In genomic region chr3:53630630-53631029, GRCm38 (mm10) we compare ENCODE assay signal across 21 mouse cellular contexts. TPM values are rescaled to one million over a fixed set of nuclear protein-coding genes. Genes with fewer than 3 reads are reported as not detected.
DNase-seq lines count a peak whose midpoint lies in the region; ATAC-seq and TF ChIP-seq lines count a peak whose summit lies in the region.
"Had no signal": no experiment of that assay in that cellular context is flagged by ENCODE, and none has a peak within 500 bp of the region (broad histone marks: within the 10 kb centered on the region; RNA-seq: fewer than 3 reads in every experiment).

No protein-coding gene starts in this region.

- 45% methylated on average over 4 of the region's 4 CpGs for WGBS in heart, embryonic 11.5 days (ENCODE audit: insufficient replicate concordance)
- WGBS in intestine, embryonic 14.5 days = 36% methylated on average over 4 of the region's 4 CpGs
- 45% methylated on average over 4 of the region's 4 CpGs for WGBS in intestine, embryonic 15.5 days
- WGBS in midbrain, embryonic 15.5 days = 36% methylated on average over 4 of the region's 4 CpGs
- 55% methylated on average over 4 of the region's 4 CpGs for WGBS in neural tube, embryonic 15.5 days

- no peak for ATAC-seq in heart, embryonic 11.5 days (replicated peaks; ENCODE audit: insufficient number of reproducible peaks, low FRiP score, low TSS enrichment)
- ATAC-seq in intestine, embryonic 14.5 days (replicated peaks; ENCODE audit: low FRiP score, low TSS enrichment, low read depth) = no peak
- no peak for ATAC-seq in intestine, embryonic 15.5 days
- no peak for ATAC-seq in midbrain, embryonic 15.5 days (replicated peaks)
- no peak for ATAC-seq in neural tube, embryonic 15.5 days (ENCODE audit: low FRiP score)
- ATAC-seq: forebrain, embryonic 14.5 days had no signal

- dilution Hi-C loops in CH12.LX (cut with MboI; ENCODE audit: extremely low pct_ligation_motif_present, extremely low pct_unique_long_range_greater_than_20kb, low sequenced_read_pairs) = no loop called here

- no peak for TF ChIP-seq RAD21 in CH12.LX (IDR thresholded peaks at IDR 0.05; ENCODE audit: low read depth, low read length)

- no peak overlapping the region for H3K27ac ChIP-seq in heart, embryonic 11.5 days (ENCODE audit: low read depth, low read length)
- no peak overlapping the region for H3K27ac ChIP-seq in intestine, embryonic 14.5 days (ENCODE audit: low read depth)
- H3K27ac ChIP-seq in intestine, embryonic 15.5 days = no peak overlapping the region
- H3K27ac ChIP-seq in CH12.LX (ENCODE audit: insufficient read depth, low read depth) = no peak overlapping the region
- no peak overlapping the region for H3K27ac ChIP-seq in midbrain, embryonic 15.5 days
- H3K27ac ChIP-seq in neural tube, embryonic 15.5 days (replicated peaks) = no peak overlapping the region
- H3K27ac ChIP-seq: hindbrain, embryonic 12.5 days; layer of hippocampus, adult 2 months; limb, embryonic 15.5 days; liver, embryonic 15.5 days had no signal

- H3K9me3 ChIP-seq in heart, embryonic 11.5 days (replicated peaks; ENCODE audit: control insufficient read depth, low read length) = no peaks in the 10 kb centered on the region
- no peaks in the 10 kb centered on the region for H3K9me3 ChIP-seq in intestine, embryonic 14.5 days (ENCODE audit: control insufficient read depth, low read length)
- no peaks in the 10 kb centered on the region for H3K9me3 ChIP-seq in intestine, embryonic 15.5 days
- no peaks in the 10 kb centered on the region for H3K9me3 ChIP-seq in CH12.LX (replicated peaks; ENCODE audit: low read length)
- H3K9me3 ChIP-seq in midbrain, embryonic 15.5 days = no peaks in the 10 kb centered on the region
- H3K9me3 ChIP-seq in neural tube, embryonic 15.5 days (replicated peaks) = no peaks in the 10 kb centered on the region
- H3K9me3 ChIP-seq: hindbrain, embryonic 12.5 days; limb, embryonic 15.5 days; liver, embryonic 15.5 days had no signal

- H3K9ac ChIP-seq in heart, embryonic 11.5 days (ENCODE audit: low read depth, low read length) = peak overlapping the region; percentile 12; the same call in 1 of the 2 replicates
- H3K9ac ChIP-seq in intestine, embryonic 14.5 days (ENCODE audit: low read length) = no peak overlapping the region
- no peak overlapping the region for H3K9ac ChIP-seq in intestine, embryonic 15.5 days
- H3K9ac ChIP-seq in CH12.LX (ENCODE audit: insufficient read depth, low read depth) = no peak overlapping the region
- no peak overlapping the region for H3K9ac ChIP-seq in midbrain, embryonic 15.5 days
- H3K9ac ChIP-seq in neural tube, embryonic 15.5 days (replicated peaks) = no peak overlapping the region
- H3K9ac ChIP-seq: hindbrain, embryonic 12.5 days; limb, embryonic 15.5 days; liver, embryonic 15.5 days had no signal

- H3K4me1 ChIP-seq in heart, embryonic 11.5 days (ENCODE audit: control insufficient read depth, insufficient read depth, low read length) = peaks cover 6% of the 10 kb centered on the region
- peaks cover 7% of the 10 kb centered on the region; the same call in 1 of the 2 replicates for H3K4me1 ChIP-seq in intestine, embryonic 14.5 days (replicated peaks; ENCODE audit: control insufficient read depth, insufficient read depth, low read length)
- H3K4me1 ChIP-seq in intestine, embryonic 15.5 days (replicated peaks) = no peaks in the 10 kb centered on the region
- H3K4me1 ChIP-seq in CH12.LX (ENCODE audit: control insufficient read depth in 1 of 2, insufficient read depth in 2 of 2) = 0 out of 4 replicates have a peak, but pooled peaks cover 0 to 5% of the 10 kb centered on the region in 2 experiments
- peaks cover 7% of the 10 kb centered on the region for H3K4me1 ChIP-seq in midbrain, embryonic 15.5 days
- no peaks in the 10 kb centered on the region for H3K4me1 ChIP-seq in neural tube, embryonic 15.5 days
- H3K4me1 ChIP-seq: hindbrain, embryonic 12.5 days; limb, embryonic 15.5 days; liver, embryonic 15.5 days had no signal

- TF ChIP-seq EP300 in CH12.LX (IDR thresholded peaks at IDR 0.05; ENCODE audit: low read length) = no peak

- in situ Hi-C loops in CH12.LX (cut with MboI; ENCODE audit: low pct_ligation_motif_present, low pct_unique_long_range_greater_than_20kb, low sequenced_read_pairs) = no loop called here

- H3K4me2 ChIP-seq in heart, embryonic 11.5 days = peak overlapping the region; percentile 49
- no peak overlapping the region for H3K4me2 ChIP-seq in intestine, embryonic 14.5 days (ENCODE audit: low read length)
- no peak overlapping the region for H3K4me2 ChIP-seq in intestine, embryonic 15.5 days (replicated peaks)
- H3K4me2 ChIP-seq in CH12.LX (ENCODE audit: insufficient read depth, low read depth, poor library complexity, severe bottlenecking) = peak overlapping the region; percentile 29; the same call in 1 of the 2 replicates
- peak overlapping the region; percentile 33; the same call in 1 of the 2 replicates for H3K4me2 ChIP-seq in midbrain, embryonic 15.5 days
- no peak overlapping the region for H3K4me2 ChIP-seq in neural tube, embryonic 15.5 days
- H3K4me2 ChIP-seq: hindbrain, embryonic 12.5 days; limb, embryonic 15.5 days; liver, embryonic 15.5 days had no signal

- TF ChIP-seq CTCF in CH12.LX (conservative IDR thresholded peaks at IDR 0.05 in 1 of 2, IDR thresholded peaks at IDR 0.05 in 1 of 2; ENCODE audit: low read depth in 2 of 2, low read length in 2 of 2) = no peak

- H3K79me2 ChIP-seq in CH12.LX (replicated peaks; ENCODE audit: control insufficient read depth, extremely low read depth, insufficient read depth, poor library complexity, severe bottlenecking) = no peaks in the 10 kb centered on the region

- no peak for TF ChIP-seq POLR2A in CH12.LX (IDR thresholded peaks at IDR 0.05; ENCODE audit: low read depth, low read length)

- no peak for DNase-seq in heart, adult 9 months (ENCODE audit: low spot score in 2 of 2)
- peak; percentile 23 for DNase-seq in intestine, embryonic 14.5 days (ENCODE audit: low spot score)
- DNase-seq in CH12.LX (ENCODE audit: extremely low read depth) = no peak
- no peak for DNase-seq in thymus, adult 18-20 months
- DNase-seq: adrenal gland, adult 2 months; cerebellum, adult 2 months; kidney, adult 8-10 months; kidney, postnatal 14 days; right cerebral cortex, adult 18-20 months; thymus, adult 2 months had no signal

- H3K36me3 ChIP-seq in heart, embryonic 11.5 days (ENCODE audit: control insufficient read depth, insufficient read depth, low read length) = no peaks in the 10 kb centered on the region
- no peaks in the 10 kb centered on the region for H3K36me3 ChIP-seq in intestine, embryonic 14.5 days (ENCODE audit: control insufficient read depth, insufficient read depth, low read length)
- H3K36me3 ChIP-seq in intestine, embryonic 15.5 days = no peaks in the 10 kb centered on the region
- H3K36me3 ChIP-seq in CH12.LX (replicated peaks in 1 of 2; ENCODE audit: control insufficient read depth in 1 of 2, insufficient read depth in 1 of 2, low read length in 1 of 2) = no peaks in the 10 kb centered on the region
- no peaks in the 10 kb centered on the region for H3K36me3 ChIP-seq in midbrain, embryonic 15.5 days (replicated peaks)
- no peaks in the 10 kb centered on the region for H3K36me3 ChIP-seq in neural tube, embryonic 15.5 days
- H3K36me3 ChIP-seq: hindbrain, embryonic 12.5 days; limb, embryonic 15.5 days; liver, embryonic 15.5 days had no signal

- no peak overlapping the region for H3K4me3 ChIP-seq in heart, embryonic 11.5 days (ENCODE audit: low read depth, low read length)
- H3K4me3 ChIP-seq in intestine, embryonic 14.5 days (ENCODE audit: low read depth, low read length) = no peak overlapping the region
- no peak overlapping the region for H3K4me3 ChIP-seq in intestine, embryonic 15.5 days (replicated peaks)
- no peak overlapping the region for H3K4me3 ChIP-seq in CH12.LX (replicated peaks in 1 of 3; ENCODE audit: low read depth in 2 of 3, low read length in 2 of 3, poor library complexity in 1 of 3)
- no peak overlapping the region for H3K4me3 ChIP-seq in midbrain, embryonic 15.5 days
- H3K4me3 ChIP-seq in neural tube, embryonic 15.5 days (replicated peaks) = no peak overlapping the region
- H3K4me3 ChIP-seq: erythroblast, embryonic 14.5 days; hindbrain, embryonic 12.5 days; limb, embryonic 15.5 days; liver, embryonic 15.5 days had no signal

- no peaks in the 10 kb centered on the region for H3K27me3 ChIP-seq in heart, embryonic 11.5 days (ENCODE audit: control insufficient read depth, insufficient read depth, low read length)
- no peaks in the 10 kb centered on the region for H3K27me3 ChIP-seq in intestine, embryonic 14.5 days (replicated peaks; ENCODE audit: control insufficient read depth, insufficient read depth, low read length)
- no peaks in the 10 kb centered on the region for H3K27me3 ChIP-seq in intestine, embryonic 15.5 days (replicated peaks)
- H3K27me3 ChIP-seq in CH12.LX (replicated peaks) = no peaks in the 10 kb centered on the region
- no peaks in the 10 kb centered on the region for H3K27me3 ChIP-seq in midbrain, embryonic 15.5 days (replicated peaks)
- H3K27me3 ChIP-seq in neural tube, embryonic 15.5 days (replicated peaks) = no peaks in the 10 kb centered on the region
- H3K27me3 ChIP-seq: hindbrain, embryonic 12.5 days; limb, embryonic 15.5 days; liver, embryonic 15.5 days had no signal

TF ChIP-seq in CH12.LX, 34 proteins besides CTCF, POLR2A, EP300 and RAD21 (continues in another document):
- no peak for TF ChIP-seq POLR2AphosphoS2 (IDR thresholded peaks at IDR 0.05; ENCODE audit: low read depth, low read length)
- TF ChIP-seq TBP (conservative IDR thresholded peaks at IDR 0.05; ENCODE audit: low read depth, low read length) = no peak
- TF ChIP-seq ZKSCAN1 (IDR thresholded peaks at IDR 0.05; ENCODE audit: borderline replicate concordance, low read depth, low read length) = no peak
- no peak for TF ChIP-seq SIN3A (IDR thresholded peaks at IDR 0.05; ENCODE audit: low read length)
- no peak for TF ChIP-seq CHD2 (IDR thresholded peaks at IDR 0.05; ENCODE audit: low read length)
- TF ChIP-seq E2F4 (IDR thresholded peaks at IDR 0.05; ENCODE audit: insufficient replicate concordance, low read depth, low read length) = no peak
- TF ChIP-seq RCOR1 (conservative IDR thresholded peaks at IDR 0.05; ENCODE audit: low read depth, low read length) = no peak
- TF ChIP-seq GABPA (IDR thresholded peaks at IDR 0.05; ENCODE audit: insufficient replicate concordance, low read depth, low read length) = no peak
- TF ChIP-seq JUN (IDR thresholded peaks at IDR 0.05; ENCODE audit: insufficient read depth, low read depth, low read length) = no peak

RNA-seq across cellular contexts. Expression of gene Frem2, which starts 26.5 kb away (rescaled TPM):
- 4.8 TPM in 2 replicates for polyA plus RNA-seq in heart, embryonic 11.5 days (2014; fragmentation: Nextera tagmentation; extraction: Ambion mirVana)
- 14.2 and 14.4 TPM in 2 replicates for polyA plus RNA-seq in intestine, embryonic 14.5 days (2014; fragmentation: Nextera tagmentation; extraction: Ambion mirVana)
- polyA plus RNA-seq in intestine, embryonic 15.5 days (2015; fragmentation: Nextera tagmentation; extraction: Ambion mirVana) = 7.1 and 8.0 TPM in 2 replicates
- total RNA-seq in CH12.LX (2012; rRNA removed) = 0.04 TPM in 1 of 2 replicates, not detected in the other
- 0.04 and 0.09 TPM in 2 replicates for total RNA-seq in CH12.LX (2014; rRNA removed)
- polyA plus RNA-seq in CH12.LX (2012; ENCODE audit: insufficient read length, low read depth) = 0.07 and 0.09 TPM in 2 replicates
- polyA plus RNA-seq in midbrain, embryonic 15.5 days (2015; fragmentation: Nextera tagmentation; extraction: Ambion mirVana) = 1.0 and 1.1 TPM in 2 replicates
- 1.2 and 2.7 TPM in 2 replicates for polyA plus RNA-seq in neural tube, embryonic 15.5 days (2015; fragmentation: Nextera tagmentation; extraction: Ambion mirVana)
- polyA plus RNA-seq: C2C12 had no signal

Comparison
In these comparisons a context has a peak if more than half of its experiments do, and no peak if none do; other contexts are left out.
1. H3K4me2 ChIP-seq: peak in heart, embryonic 11.5 days (single experiment), CH12.LX (single experiment) and midbrain, embryonic 15.5 days (single experiment); none in intestine, embryonic 14.5 days (single experiment), intestine, embryonic 15.5 days (single experiment) and neural tube, embryonic 15.5 days (single experiment).